Mouse (Mus musculus): ENCODE results near the gene Adamts18. TPM values are rescaled to one million over a fixed set of nuclear protein-coding genes. Genes with fewer than 3 reads are reported as not detected.
"Not testable (repeated sequence)": the region's sequence is repeated elsewhere in the genome, so short reads cannot be mapped to it uniquely, and the experiment has no call there.

Gene Adamts18
- polyA plus RNA-seq, 1 experiment from 2014 or later = 0.68 TPM

DNA sequence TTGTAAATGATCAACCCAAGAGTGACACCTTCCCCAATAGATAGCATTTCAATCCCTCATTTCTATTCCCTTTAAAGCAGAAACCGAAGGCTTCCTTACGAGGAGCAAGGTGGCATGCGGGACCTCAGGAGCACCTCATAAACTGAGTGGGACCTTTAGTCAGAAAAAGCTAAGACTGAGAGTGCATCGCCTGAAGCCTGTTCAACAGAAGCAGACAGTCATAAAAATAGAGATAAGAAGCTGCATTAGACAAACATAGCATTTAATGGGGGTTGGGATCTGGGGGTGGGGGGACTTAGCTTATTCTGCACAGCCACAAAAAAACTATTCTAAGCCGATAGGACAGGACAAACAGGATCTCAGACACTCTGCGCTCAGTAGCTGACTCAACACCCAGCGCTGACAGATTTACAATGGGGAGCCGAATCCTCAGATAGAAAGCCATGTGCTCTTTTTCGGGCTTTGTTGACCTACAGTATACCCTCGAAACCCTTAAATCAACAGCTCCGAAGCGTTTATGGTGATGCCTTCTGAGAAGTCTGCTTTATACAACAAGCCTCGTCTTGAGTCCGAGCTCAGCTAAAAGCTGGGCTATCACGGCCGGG lies 27.5 kb downstream of the Adamts18 start:
- ATAC-seq (ENCODE audit: low FRiP score) (no peak), DNase-seq (ENCODE audit: low spot score, missing footprints) (peak; percentile 2)
- no peak overlapping the region for H3K4me3 ChIP-seq (ENCODE audit: low read depth, low read length)
- H3K27me3 ChIP-seq (ENCODE audit: control insufficient read depth, insufficient read depth, low read length) = no peaks in the 10 kb centered on the region
- WGBS = 90% methylated on average over 16 of the region's 16 CpGs
- no peak overlapping the region for H3K9ac ChIP-seq (ENCODE audit: low read length)
- H3K9me3 ChIP-seq (ENCODE audit: control insufficient read depth, low read length) = no peaks in the 10 kb centered on the region
- H3K4me1 ChIP-seq (ENCODE audit: control insufficient read depth, insufficient read depth, low read length) = no peaks in the 10 kb centered on the region
- H3K27ac ChIP-seq (ENCODE audit: low read depth, low read length) = no peak overlapping the region
- no peaks in the 10 kb centered on the region for H3K36me3 ChIP-seq (ENCODE audit: control insufficient read depth, insufficient read depth, low read length)
- no peak overlapping the region for H3K4me2 ChIP-seq

DNA sequence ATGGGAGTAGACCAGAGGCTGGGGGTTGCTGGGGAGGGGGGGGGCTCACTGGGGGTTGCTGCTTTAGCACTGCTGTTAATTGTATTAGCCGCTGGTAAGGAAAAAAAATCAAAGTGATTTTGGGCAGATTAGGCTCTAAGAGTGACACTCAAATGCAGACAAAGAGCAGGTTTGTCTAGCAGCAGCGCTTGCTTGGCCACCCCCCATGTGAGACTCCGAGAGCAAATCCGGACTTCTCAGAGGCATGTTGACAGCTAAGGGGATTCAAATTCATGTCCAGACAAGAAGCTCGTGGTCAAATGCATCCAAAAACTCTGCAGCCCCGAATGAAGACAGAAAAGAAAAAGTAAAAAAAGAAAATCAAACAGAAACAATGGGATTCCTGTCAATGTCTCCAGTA lies 34.6 kb downstream of the Adamts18 start:
- WGBS = 42% methylated on average over 6 of the region's 6 CpGs
- H3K27me3 ChIP-seq (ENCODE audit: control insufficient read depth, insufficient read depth, low read length) = no peaks in the 10 kb centered on the region
- no peak overlapping the region for H3K4me3 ChIP-seq (ENCODE audit: low read depth, low read length)
- DNase-seq (ENCODE audit: low spot score, missing footprints) (peak; percentile 12), ATAC-seq (ENCODE audit: low FRiP score) (no peak)
- H3K9ac ChIP-seq (ENCODE audit: low read length) = no peak overlapping the region
- no peak overlapping the region for H3K4me2 ChIP-seq
- no peaks in the 10 kb centered on the region for H3K36me3 ChIP-seq (ENCODE audit: control insufficient read depth, insufficient read depth, low read length)
- no peaks in the 10 kb centered on the region for H3K9me3 ChIP-seq (ENCODE audit: control insufficient read depth, low read length)
- no peak overlapping the region for H3K27ac ChIP-seq (ENCODE audit: low read depth, low read length)
- no peaks in the 10 kb centered on the region for H3K4me1 ChIP-seq (ENCODE audit: control insufficient read depth, insufficient read depth, low read length)

DNA sequence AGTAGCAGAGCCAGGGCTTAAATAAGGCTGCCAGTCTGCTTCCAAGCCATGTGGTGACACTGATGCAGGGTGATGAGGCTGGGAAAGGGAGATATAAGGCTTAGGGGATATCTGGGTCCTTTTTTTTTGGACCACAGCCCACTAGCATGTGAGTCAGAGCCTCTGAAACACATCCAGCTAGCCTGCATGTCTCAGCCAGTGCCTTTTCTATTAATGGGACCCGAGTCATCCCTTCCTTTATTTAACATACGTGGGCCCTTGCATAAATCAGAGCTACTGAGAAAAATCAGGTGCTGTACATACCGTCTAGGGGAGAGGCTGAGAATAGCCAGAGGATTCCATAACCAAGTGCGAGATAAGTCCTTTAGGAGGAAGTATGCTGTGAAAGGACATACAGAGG lies 37.0 kb downstream of the Adamts18 start:
- 86% methylated on average over 4 of the region's 4 CpGs for WGBS
- ATAC-seq (ENCODE audit: low FRiP score) (no peak), DNase-seq (ENCODE audit: low spot score, missing footprints) (peak; percentile 57)
- Histone ChIP-seq H3K36me3 (ENCODE audit: control insufficient read depth, insufficient read depth, low read length) (no peaks in the 10 kb centered on the region), H3K4me1 (ENCODE audit: control insufficient read depth, insufficient read depth, low read length) (no peaks in the 10 kb centered on the region), H3K27me3 (ENCODE audit: control insufficient read depth, insufficient read depth, low read length) (no peaks in the 10 kb centered on the region), H3K9ac (ENCODE audit: low read length) (no peak overlapping the region), H3K27ac (ENCODE audit: low read depth, low read length) (no peak overlapping the region), H3K9me3 (ENCODE audit: control insufficient read depth, low read length) (no peaks in the 10 kb centered on the region), H3K4me2 (no peak overlapping the region), H3K4me3 (ENCODE audit: low read depth, low read length) (no peak overlapping the region)

DNA sequence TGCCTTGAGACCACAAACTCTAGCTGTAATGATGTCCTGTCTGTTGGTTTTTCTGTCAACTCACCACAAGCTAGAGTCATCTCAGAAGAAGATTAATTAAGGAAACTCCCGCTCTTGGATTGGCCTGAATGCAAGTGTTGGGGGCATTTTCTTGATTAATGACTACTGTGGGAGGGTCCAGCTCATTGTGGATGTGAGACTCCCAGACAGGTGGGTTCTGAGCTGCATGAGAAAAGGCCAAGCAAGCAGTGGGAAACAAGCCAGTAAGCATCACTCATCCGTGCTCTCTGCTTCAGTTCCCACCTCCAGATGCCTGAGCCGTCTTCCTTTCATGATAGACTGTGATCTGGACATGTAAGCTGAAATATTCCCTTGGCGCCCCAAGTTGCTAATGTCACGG lies 38.6 kb downstream of the Adamts18 start:
- DNase-seq (ENCODE audit: low spot score, missing footprints) (peak; percentile 31), ATAC-seq (ENCODE audit: low FRiP score) (no peak)
- no peak overlapping the region for H3K4me2 ChIP-seq
- H3K4me3 ChIP-seq (ENCODE audit: low read depth, low read length) = no peak overlapping the region
- H3K27ac ChIP-seq (ENCODE audit: low read depth, low read length) = no peak overlapping the region
- 83% methylated on average over 5 of the region's 5 CpGs for WGBS
- H3K9ac ChIP-seq (ENCODE audit: low read length) = no peak overlapping the region
- H3K9me3 ChIP-seq (ENCODE audit: control insufficient read depth, low read length) = no peaks in the 10 kb centered on the region
- no peaks in the 10 kb centered on the region for H3K36me3 ChIP-seq (ENCODE audit: control insufficient read depth, insufficient read depth, low read length)
- no peaks in the 10 kb centered on the region for H3K4me1 ChIP-seq (ENCODE audit: control insufficient read depth, insufficient read depth, low read length)
- H3K27me3 ChIP-seq (ENCODE audit: control insufficient read depth, insufficient read depth, low read length) = no peaks in the 10 kb centered on the region

DNA sequence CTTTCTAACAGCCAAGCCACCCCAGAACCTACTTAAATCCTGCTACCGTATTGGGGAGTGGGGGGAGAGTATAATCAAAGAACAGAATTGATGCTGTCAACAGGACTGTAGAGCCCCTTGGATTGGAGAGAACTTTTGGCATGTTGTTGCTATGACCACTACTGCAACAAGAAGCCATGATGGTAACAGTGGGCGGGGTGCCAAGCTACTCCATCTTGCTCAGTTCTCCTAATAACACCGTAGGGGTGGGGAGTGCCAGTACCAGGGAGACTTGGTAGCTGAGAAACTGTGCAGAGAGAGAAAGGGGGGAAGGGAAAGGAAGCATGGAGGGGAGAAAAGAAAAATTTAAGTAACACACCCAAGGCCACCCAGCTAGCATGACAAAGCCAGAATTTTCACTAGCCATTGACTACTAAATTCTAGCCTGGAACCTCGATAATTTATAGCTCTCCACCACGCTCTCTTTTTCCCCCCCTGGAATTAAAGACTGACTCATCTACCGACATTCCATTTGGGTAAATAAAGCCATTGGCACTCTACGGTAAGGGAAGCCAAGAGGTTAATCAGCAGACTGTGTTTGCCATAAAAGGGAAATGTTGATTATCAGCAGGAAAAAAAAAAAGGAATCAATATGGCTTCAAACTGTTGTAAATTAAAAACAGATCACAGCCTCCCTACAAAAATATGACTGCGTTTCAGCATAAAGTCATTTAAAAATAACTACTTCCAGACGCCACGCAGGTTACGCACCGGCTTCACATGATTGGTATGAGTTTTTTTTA lies 44.5 kb downstream of the Adamts18 start:
- H3K4me1 ChIP-seq (ENCODE audit: control insufficient read depth, insufficient read depth, low read length) = no peaks in the 10 kb centered on the region
- H3K27me3 ChIP-seq (ENCODE audit: control insufficient read depth, insufficient read depth, low read length) = no peaks in the 10 kb centered on the region
- 81% methylated on average over 12 of the region's 12 CpGs for WGBS
- peak; percentile 76 for DNase-seq (ENCODE audit: low spot score, missing footprints)
- H3K36me3 ChIP-seq (ENCODE audit: control insufficient read depth, insufficient read depth, low read length) = no peaks in the 10 kb centered on the region
- no peak overlapping the region for H3K4me2 ChIP-seq
- no peaks in the 10 kb centered on the region for H3K9me3 ChIP-seq (ENCODE audit: control insufficient read depth, low read length)
- no peak overlapping the region for H3K9ac ChIP-seq (ENCODE audit: low read length)
- H3K4me3 ChIP-seq (ENCODE audit: low read depth, low read length) = no peak overlapping the region
- no peak overlapping the region for H3K27ac ChIP-seq (ENCODE audit: low read depth, low read length)
- ATAC-seq (ENCODE audit: low FRiP score) = no peak

DNA sequence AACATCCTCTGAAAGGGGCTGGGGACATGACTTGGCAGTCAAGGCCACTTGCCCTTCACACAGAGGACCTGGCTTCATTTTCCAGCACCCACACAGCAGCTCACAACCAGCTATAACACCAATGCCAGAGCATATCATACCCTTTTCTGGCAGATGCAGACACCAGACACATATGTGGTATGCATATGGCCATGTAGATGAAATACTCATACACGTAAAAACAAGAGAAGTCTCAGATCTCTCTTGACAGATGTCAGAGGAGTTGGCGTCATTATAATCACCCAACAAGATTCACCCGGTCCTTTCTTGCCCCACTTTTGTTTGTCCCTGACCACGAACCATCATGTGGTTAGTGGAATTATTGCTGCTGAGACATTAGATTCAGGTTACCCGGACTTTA lies 47.0 kb downstream of the Adamts18 start:
- H3K9me3 ChIP-seq (ENCODE audit: control insufficient read depth, low read length) = no peaks in the 10 kb centered on the region
- H3K4me2 ChIP-seq = no peak overlapping the region
- no peak overlapping the region for H3K27ac ChIP-seq (ENCODE audit: low read depth, low read length)
- no peak overlapping the region for H3K4me3 ChIP-seq (ENCODE audit: low read depth, low read length)
- 56% methylated on average over 5 of the region's 5 CpGs for WGBS
- H3K9ac ChIP-seq (ENCODE audit: low read length) = no peak overlapping the region
- no peaks in the 10 kb centered on the region for H3K4me1 ChIP-seq (ENCODE audit: control insufficient read depth, insufficient read depth, low read length)
- DNase-seq (ENCODE audit: low spot score, missing footprints) = peak; percentile 72
- no peaks in the 10 kb centered on the region for H3K36me3 ChIP-seq (ENCODE audit: control insufficient read depth, insufficient read depth, low read length)
- no peak for ATAC-seq (ENCODE audit: low FRiP score)
- no peaks in the 10 kb centered on the region for H3K27me3 ChIP-seq (ENCODE audit: control insufficient read depth, insufficient read depth, low read length)

DNA sequence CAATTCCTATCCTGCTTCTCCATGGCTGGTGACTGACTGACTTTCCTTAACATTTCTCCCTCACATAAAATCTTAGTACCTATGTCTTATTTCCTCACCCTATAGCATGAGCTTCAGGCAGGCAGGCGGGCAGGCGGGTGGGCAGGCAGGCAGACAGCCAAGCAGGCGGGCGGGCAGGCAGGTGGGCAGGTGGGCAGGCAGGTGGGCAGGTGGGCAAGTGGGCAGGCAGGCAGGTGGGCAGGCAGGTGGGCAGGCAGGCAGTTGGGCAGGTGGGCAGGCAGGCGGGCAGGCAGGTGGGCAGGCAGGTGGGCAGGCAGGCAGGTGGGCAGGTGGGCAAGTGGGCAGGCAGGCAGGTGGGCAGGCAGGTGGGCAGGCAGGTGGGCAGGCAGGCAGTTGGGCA lies 48.0 kb downstream of the Adamts18 start:
- H3K9ac ChIP-seq (ENCODE audit: low read length); H3K4me3 ChIP-seq (ENCODE audit: low read depth, low read length); H3K4me1 ChIP-seq (ENCODE audit: control insufficient read depth, insufficient read depth, low read length); H3K27ac ChIP-seq (ENCODE audit: low read depth, low read length); H3K36me3 ChIP-seq (ENCODE audit: control insufficient read depth, insufficient read depth, low read length); ATAC-seq (ENCODE audit: low FRiP score); H3K4me2 ChIP-seq; H3K9me3 ChIP-seq (ENCODE audit: control insufficient read depth, low read length); DNase-seq (ENCODE audit: low spot score, missing footprints); H3K27me3 ChIP-seq (ENCODE audit: control insufficient read depth, insufficient read depth, low read length): not testable (repeated sequence)
- no CpG with 5 or more reads among the region's 5 CpGs for WGBS

DNA sequence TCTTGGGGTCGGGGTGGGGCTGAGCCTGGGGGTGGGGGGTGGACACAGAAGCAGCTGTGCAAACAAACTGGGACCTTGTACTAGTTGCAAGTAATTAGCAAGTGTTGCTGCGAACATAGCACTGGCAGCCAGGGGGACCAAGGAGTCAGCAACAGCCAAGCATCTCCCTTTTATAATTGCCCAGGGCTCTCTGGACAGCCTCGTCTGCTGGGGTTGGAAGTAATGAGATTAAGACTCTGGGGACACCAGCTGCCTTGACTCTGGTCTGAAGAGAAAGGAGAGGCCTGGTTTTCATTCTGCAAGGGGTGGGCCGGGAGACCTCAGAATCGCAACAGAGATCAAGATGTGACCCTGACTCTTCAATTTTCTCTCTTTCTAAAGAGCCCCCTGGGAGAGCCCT lies 49.0 kb downstream of the Adamts18 start:
- Histone ChIP-seq H3K27me3 (ENCODE audit: control insufficient read depth, insufficient read depth, low read length) (no peaks in the 10 kb centered on the region), H3K9ac (ENCODE audit: low read length) (no peak overlapping the region), H3K27ac (ENCODE audit: low read depth, low read length) (no peak overlapping the region), H3K36me3 (ENCODE audit: control insufficient read depth, insufficient read depth, low read length) (no peaks in the 10 kb centered on the region), H3K4me3 (ENCODE audit: low read depth, low read length) (no peak overlapping the region), H3K4me1 (ENCODE audit: control insufficient read depth, insufficient read depth, low read length) (no peaks in the 10 kb centered on the region), H3K4me2 (no peak overlapping the region), H3K9me3 (ENCODE audit: control insufficient read depth, low read length) (no peaks in the 10 kb centered on the region)
- no CpG with 5 or more reads among the region's 5 CpGs for WGBS
- DNase-seq (ENCODE audit: low spot score, missing footprints) (no peak), ATAC-seq (ENCODE audit: low FRiP score) (no peak)

DNA sequence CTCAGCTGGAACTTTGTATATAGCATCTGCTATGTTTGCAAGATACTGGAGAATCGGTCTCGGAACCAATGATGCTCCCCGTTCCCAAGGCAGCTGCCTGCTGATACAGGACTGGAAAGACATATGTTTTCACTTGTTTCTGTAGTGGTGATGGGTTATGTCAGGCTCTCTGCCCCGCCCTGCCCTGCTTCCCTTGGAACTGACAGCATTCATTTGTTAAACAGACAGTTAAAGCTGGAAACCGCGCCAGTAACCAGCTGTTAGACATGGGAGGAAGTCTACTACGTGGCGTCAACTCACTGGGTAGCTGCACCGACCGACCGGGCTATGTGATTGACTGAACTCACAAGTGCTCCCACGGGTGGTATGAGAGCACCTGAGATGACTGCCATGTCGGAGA lies 56.7 kb downstream of the Adamts18 start:
- Histone ChIP-seq H3K4me3 (ENCODE audit: low read depth, low read length) (no peak overlapping the region), H3K9ac (ENCODE audit: low read length) (no peak overlapping the region), H3K4me2 (no peak overlapping the region), H3K27ac (ENCODE audit: low read depth, low read length) (no peak overlapping the region), H3K4me1 (ENCODE audit: control insufficient read depth, insufficient read depth, low read length) (no peaks in the 10 kb centered on the region), H3K36me3 (ENCODE audit: control insufficient read depth, insufficient read depth, low read length) (no peaks in the 10 kb centered on the region), H3K9me3 (ENCODE audit: control insufficient read depth, low read length) (no peaks in the 10 kb centered on the region), H3K27me3 (ENCODE audit: control insufficient read depth, insufficient read depth, low read length) (no peaks in the 10 kb centered on the region)
- no peak for ATAC-seq (ENCODE audit: low FRiP score)
- no CpG with 5 or more reads among the region's 13 CpGs for WGBS
- DNase-seq (ENCODE audit: low spot score, missing footprints) = no peak

Measured in midbrain, embryonic 11.5 days (tissue).